Mouse (Mus musculus): Measurements from ENCODE around the gene Slc8a2.

Slc8a2 gene

DNA sequence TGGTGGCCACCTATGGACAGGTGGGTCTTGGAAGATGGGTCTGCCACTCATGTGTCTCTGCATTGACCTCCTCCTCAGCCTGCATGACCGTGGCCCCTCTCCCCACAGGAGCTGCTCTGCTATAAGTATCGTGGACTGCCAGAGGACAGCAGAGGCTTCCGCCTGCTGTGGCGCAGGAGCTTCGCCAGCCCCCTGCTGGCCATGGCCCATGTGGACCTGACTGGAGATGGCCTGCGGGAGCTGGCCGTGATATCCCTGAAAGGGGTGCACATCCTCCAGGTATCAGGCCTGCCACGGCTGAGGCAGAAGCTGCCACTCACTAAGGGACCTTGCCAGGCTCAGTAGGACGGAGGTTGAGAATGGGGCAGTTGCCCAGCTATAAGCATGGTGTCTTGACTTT lies 3.8 kb upstream of the Slc8a2 start:
- DNase-seq (ENCODE audit: low spot score) = no peak

GRCm38 (mm10) chr7:16128344-16128743 lies 1.3 kb upstream of the Slc8a2 start:
- DNase-seq (ENCODE audit: low spot score) = no peak

GRCm38 (mm10) chr7:16128899-16129298 lies 727 bp upstream of the Slc8a2 start:
- DNase-seq (ENCODE audit: low spot score) = no peak

DNA sequence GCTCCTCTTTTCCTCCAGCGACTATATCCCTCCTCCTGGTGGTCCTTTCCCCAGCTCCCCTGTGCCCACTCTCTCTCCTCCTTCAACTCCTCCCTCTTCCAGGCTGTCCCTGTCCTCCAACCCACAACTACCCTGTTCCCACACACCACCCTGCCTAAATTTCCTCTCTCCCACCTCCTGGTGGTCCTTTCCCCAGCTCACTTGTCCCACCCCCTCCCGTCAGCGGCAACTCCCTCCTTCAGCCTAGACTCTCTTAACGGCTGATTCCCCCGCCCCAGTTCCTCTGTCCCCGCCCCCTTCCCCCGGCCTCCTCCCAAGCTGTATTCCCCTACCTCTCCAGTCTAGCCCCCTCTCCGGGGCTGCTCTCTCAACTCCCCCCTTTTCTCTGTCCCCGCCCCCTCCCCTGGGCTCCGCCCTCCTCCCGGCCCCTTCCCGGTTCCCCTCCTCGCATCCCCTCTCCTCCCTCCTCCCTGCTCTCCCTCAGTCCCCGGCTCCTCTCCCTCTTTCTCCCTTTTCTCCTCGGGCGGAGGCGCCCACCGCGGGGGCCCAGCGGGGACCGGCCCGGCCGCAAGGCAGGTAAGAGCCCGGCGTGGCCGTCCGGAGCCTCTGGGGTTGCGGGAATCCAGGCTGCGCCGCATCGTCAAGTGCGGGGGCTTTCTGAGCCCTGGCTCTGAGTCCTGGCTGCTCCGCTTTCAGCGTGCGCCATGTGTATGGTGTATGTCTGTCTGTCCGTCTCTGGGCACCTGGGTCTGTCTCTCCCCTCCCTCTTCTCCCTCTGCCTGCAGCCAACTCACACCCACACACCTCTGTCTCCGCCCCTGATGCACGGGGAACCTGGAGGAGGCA lies 443 bp downstream of the Slc8a2 start:
- no peak for DNase-seq (ENCODE audit: low spot score)

- no peak for DNase-seq (ENCODE audit: low spot score)
Measured at GRCm38 (mm10) chr7:16130956-16131634, 1.5 kb downstream of the Slc8a2 start.

DNA sequence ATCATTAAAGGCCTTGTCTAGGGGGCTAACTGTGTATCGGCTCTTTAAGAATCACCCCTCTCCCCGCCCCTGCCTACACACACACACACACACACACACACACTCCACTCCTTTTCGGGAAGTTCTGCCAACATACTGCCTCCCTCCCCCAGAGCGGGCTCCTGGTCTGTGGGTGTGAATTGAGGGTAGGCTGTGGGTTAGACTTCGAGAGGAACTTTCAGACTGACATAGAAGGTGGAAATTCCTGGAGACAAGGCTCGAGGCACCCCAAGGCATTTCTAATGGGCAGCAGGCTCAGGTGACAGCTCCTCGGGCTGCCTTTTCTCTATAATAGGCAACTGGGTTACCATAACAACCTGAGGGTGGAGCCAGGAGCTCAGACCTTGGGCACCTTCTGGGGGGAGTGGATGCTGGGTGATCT lies 2.5 kb downstream of the Slc8a2 start:
- DNase-seq (ENCODE audit: low spot score) = no peak

DNA sequence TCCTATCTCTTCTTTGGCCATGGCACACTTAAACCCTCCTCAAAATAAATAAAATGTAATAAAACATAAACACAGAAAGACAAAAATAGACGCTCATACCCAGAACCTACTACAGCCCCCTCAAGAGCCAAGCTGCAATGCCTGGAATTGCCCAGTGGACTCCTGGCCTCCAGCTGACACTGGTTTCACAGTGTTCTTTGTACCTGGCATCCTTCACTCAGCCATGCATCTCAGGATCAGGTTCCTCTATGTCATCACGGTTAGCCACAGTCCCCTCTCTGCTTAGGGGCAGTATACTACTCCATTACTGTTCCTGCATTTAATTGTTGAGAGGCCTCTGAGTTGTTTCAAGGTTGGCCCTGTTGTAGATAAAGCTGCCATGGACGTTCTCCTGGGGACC lies 3.3 kb downstream of the Slc8a2 start:
- no peak for DNase-seq (ENCODE audit: low spot score)

GRCm38 (mm10) chr7:16133691-16134090 lies 4.1 kb downstream of the Slc8a2 start:
- no peak for DNase-seq (ENCODE audit: low spot score)

DNA sequence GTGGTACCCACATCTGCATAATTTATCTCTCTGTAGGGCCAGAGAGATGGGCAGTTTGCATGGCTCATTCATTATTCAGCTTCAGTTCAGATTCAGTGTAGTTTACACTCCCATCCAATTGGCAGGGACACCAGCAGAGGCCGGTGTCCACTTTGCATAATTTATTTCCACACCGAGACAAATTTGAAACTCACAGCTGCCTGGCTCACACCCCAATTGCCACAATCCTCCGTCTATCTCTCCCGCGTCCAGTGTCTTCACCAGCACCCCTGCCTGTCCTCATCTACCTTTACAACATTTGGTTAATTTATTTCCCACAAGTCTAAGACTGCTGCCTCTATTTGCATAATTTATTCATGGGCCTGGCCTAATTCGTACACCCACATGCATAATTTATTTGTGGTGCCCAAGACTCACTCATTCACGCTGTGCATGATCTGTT lies 5.3 kb downstream of the Slc8a2 start:
- no peak for DNase-seq (ENCODE audit: low spot score)

GRCm38 (mm10) chr7:16146489-16147410 lies 17.1 kb downstream of the Slc8a2 start:
- DNase-seq (ENCODE audit: low spot score) = no peak

- DNase-seq (ENCODE audit: low spot score) = peak; percentile 58
Measured at GRCm38 (mm10) chr7:16147643-16148042, 18.0 kb downstream of the Slc8a2 start.

DNA sequence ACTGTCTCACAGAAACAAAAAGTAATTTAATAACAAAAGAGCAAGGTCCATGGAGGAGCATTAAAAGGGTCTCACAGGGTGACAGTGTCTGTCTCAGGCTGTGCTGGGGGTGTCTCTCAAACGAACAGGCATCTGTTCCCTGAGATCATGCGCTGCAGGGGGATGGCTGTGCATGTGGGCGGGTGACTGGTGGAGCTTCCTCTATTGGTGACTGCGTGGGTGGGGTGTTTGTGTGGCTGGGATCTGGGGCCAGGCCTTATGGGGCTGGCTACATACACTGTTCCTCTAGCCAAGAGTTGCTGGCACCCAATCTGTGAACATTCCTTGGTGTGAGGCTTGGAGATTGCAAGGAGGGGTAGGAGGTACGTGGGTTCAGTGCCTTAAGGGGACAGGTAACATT lies 19.6 kb downstream of the Slc8a2 start:
- DNase-seq (ENCODE audit: low spot score) = no peak

- DNase-seq (ENCODE audit: low spot score) = no peak
Measured at GRCm38 (mm10) chr7:16150191-16151145, 20.8 kb downstream of the Slc8a2 start.

DNA sequence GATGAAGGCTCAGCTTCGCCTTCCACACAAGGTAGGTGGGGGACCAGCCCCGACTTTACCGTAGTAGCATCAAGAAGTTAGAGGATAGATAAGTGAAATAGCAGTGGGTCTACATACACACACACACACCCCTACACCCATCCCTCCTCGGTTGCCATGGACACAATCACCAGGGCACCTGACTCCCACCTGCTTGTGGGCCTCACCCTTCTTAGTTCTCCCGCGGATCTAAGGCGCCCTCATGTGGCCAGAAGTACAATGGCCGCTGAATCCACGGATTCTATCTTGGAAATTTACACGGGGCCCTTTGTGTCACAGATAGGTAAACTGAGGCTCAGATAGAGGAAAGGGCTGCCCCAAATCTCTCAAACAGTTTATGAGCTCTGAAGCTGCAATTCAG lies 23.9 kb downstream of the Slc8a2 start:
- peak; percentile 45 for DNase-seq (ENCODE audit: low spot score)

GRCm38 (mm10) chr7:16155132-16155872 lies 25.7 kb downstream of the Slc8a2 start:
- DNase-seq (ENCODE audit: low spot score) = peak; percentile 75

- no peak for DNase-seq (ENCODE audit: low spot score)
Measured at GRCm38 (mm10) chr7:16156105-16156714, 26.6 kb downstream of the Slc8a2 start.

DNA sequence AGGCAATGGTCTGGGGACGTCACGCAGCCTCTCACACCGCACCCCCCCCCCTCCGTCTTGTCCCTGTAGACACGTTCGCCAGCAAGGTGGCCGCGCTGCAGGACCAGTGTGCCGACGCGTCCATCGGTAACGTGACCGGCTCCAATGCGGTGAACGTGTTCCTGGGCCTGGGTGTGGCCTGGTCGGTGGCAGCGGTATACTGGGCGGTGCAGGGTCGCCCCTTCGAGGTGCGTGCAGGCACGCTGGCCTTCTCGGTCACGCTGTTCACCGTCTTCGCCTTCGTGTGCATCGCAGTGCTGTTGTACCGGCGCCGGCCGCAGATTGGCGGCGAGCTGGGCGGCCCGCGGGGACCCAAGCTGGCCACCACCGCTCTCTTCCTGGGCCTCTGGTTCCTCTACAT lies 29.1 kb downstream of the Slc8a2 start:
- no peak for DNase-seq (ENCODE audit: low spot score)

DNA sequence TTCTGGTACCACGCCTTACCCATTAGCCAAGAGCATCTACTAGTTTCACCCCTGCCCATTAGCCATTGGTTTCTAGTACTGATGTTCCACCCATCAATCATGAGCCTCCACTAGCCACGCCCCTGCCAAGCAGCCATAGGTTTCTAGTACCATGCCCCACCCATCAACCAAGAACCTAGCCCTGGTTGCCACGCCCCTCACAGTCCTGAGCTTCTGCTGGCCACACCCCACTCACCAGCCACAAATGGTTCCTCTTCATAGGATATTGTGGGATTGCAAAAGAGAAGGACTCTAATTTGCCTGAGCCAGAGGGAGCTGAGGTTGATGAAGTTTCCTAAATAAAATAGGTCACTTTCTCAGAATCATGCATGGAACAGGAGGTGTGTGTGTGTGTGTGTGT lies 31.1 kb downstream of the Slc8a2 start:
- DNase-seq (ENCODE audit: low spot score) = no peak

- no peak for DNase-seq (ENCODE audit: low spot score)
Measured at GRCm38 (mm10) chr7:16161302-16161701, 31.7 kb downstream of the Slc8a2 start.

DNA sequence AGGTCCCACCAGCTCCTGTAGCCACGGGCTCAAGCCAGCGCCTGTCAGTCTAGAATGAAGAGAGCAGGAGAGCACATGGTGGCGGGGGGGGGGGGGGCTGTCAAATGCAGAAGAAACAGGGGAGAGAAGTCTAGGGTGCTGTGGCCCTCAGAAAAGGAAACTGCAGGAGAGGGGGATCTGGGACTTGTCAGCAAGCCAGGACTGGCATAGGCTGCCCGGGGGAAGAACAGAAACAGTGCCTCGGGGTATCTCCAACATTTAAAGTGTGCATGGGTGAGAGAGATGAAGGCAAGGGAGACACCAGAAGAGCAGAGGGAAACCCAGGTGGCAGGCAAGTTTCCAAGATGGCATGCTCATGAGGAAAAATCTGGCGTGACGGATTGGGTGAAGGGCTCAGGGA lies 32.4 kb downstream of the Slc8a2 start:
- DNase-seq (ENCODE audit: low spot score) = no peak
